Mouse (Mus musculus): Measurements from ENCODE around the gene Zfp385c. TPM values are rescaled to one million over a fixed set of nuclear protein-coding genes. Genes with fewer than 3 reads are reported as not detected.
A peak's percentile ranks its signal among the peaks of the same experiment; 100 is the strongest.
"Not testable (repeated sequence)": the region's sequence is repeated elsewhere in the genome, so short reads cannot be mapped to it uniquely, and the experiment has no call there.

Gene Zfp385c
- polyA plus RNA-seq, 1 experiment = 0.55 TPM

- peaks cover 11% of the 10 kb centered on the region for H3K4me1 ChIP-seq (replicated peaks; ENCODE audit: control insufficient read depth, insufficient read depth, low read length)
- TF ChIP-seq CTCF (IDR thresholded peaks at IDR 0.05; ENCODE audit: borderline replicate concordance, control insufficient read depth, extremely low read depth, insufficient read depth, low read length, poor library complexity) (no peak), POLR2A (IDR thresholded peaks at IDR 0.05; ENCODE audit: control insufficient read depth, extremely low read depth, insufficient read depth, low read length, poor library complexity) (peak; percentile 34; the same call in 1 of the 2 replicates)
- DNase-seq = peak; percentile 80
- H3K27me3 ChIP-seq (ENCODE audit: control insufficient read depth, insufficient read depth, low read length) = no peaks in the 10 kb centered on the region
- under 1% methylated on average over 36 of the region's 36 CpGs for WGBS
- peak within 1 kb of the TSS; percentile 78 for H3K27ac ChIP-seq (ENCODE audit: control insufficient read depth, insufficient read depth, low read length)
- peak within 1 kb of the TSS; percentile 62 for H3K4me3 ChIP-seq (ENCODE audit: control insufficient read depth, insufficient read depth, low read length)
- no peaks in the 10 kb centered on the region for H3K36me3 ChIP-seq (ENCODE audit: control insufficient read depth, insufficient read depth, low read length)
These were observed 73.3 kb downstream of the Zfp385c start, which contains the start of gene Nkiras2 for GRCm38 (mm10) chr11:100618761-100619484. Gene Nkiras2 (plus strand): TSS chr11:100619244.

GRCm38 (mm10) chr11:100617480-100617879, 74.8 kb downstream of the Zfp385c start:
- peaks cover 8% of the 10 kb centered on the region for H3K4me1 ChIP-seq (replicated peaks; ENCODE audit: control insufficient read depth, insufficient read depth, low read length)
- H3K36me3 ChIP-seq (ENCODE audit: control insufficient read depth, insufficient read depth, low read length) = no peaks in the 10 kb centered on the region
- H3K27me3 ChIP-seq (ENCODE audit: control insufficient read depth, insufficient read depth, low read length) = no peaks in the 10 kb centered on the region
- no peak overlapping the region for H3K27ac ChIP-seq (ENCODE audit: control insufficient read depth, insufficient read depth, low read length)
- TF ChIP-seq POLR2A (IDR thresholded peaks at IDR 0.05; ENCODE audit: control insufficient read depth, extremely low read depth, insufficient read depth, low read length, poor library complexity) = no peak
- no peak for TF ChIP-seq CTCF (IDR thresholded peaks at IDR 0.05; ENCODE audit: borderline replicate concordance, control insufficient read depth, extremely low read depth, insufficient read depth, low read length, poor library complexity)
- no peak overlapping the region for H3K4me3 ChIP-seq (ENCODE audit: control insufficient read depth, insufficient read depth, low read length)
- DNase-seq = no peak
- 92% methylated on average over 4 of the region's 4 CpGs for WGBS

GRCm38 (mm10) chr11:100616836-100617235, 75.4 kb downstream of the Zfp385c start:
- H3K27ac ChIP-seq (ENCODE audit: control insufficient read depth, insufficient read depth, low read length); H3K36me3 ChIP-seq (ENCODE audit: control insufficient read depth, insufficient read depth, low read length); H3K4me1 ChIP-seq (replicated peaks; ENCODE audit: control insufficient read depth, insufficient read depth, low read length); DNase-seq; H3K27me3 ChIP-seq (ENCODE audit: control insufficient read depth, insufficient read depth, low read length); H3K4me3 ChIP-seq (ENCODE audit: control insufficient read depth, insufficient read depth, low read length): not testable (repeated sequence)
- WGBS = 97% methylated on average over 7 of the region's 7 CpGs

GRCm38 (mm10) chr11:100616332-100616731, 75.9 kb downstream of the Zfp385c start:
- Histone ChIP-seq H3K36me3 (ENCODE audit: control insufficient read depth, insufficient read depth, low read length) (no peaks in the 10 kb centered on the region), H3K27me3 (ENCODE audit: control insufficient read depth, insufficient read depth, low read length) (no peaks in the 10 kb centered on the region), H3K4me1 (replicated peaks; ENCODE audit: control insufficient read depth, insufficient read depth, low read length) (peaks cover 8% of the 10 kb centered on the region), H3K27ac (ENCODE audit: control insufficient read depth, insufficient read depth, low read length) (no peak overlapping the region), H3K4me3 (ENCODE audit: control insufficient read depth, insufficient read depth, low read length) (no peak overlapping the region)
- no peak for DNase-seq
- 93% methylated on average over 5 of the region's 5 CpGs for WGBS
- no peak for TF ChIP-seq POLR2A (IDR thresholded peaks at IDR 0.05; ENCODE audit: control insufficient read depth, extremely low read depth, insufficient read depth, low read length, poor library complexity)
- TF ChIP-seq CTCF (IDR thresholded peaks at IDR 0.05; ENCODE audit: borderline replicate concordance, control insufficient read depth, extremely low read depth, insufficient read depth, low read length, poor library complexity) = no peak

- no peaks in the 10 kb centered on the region for H3K27me3 ChIP-seq (ENCODE audit: control insufficient read depth, insufficient read depth, low read length)
- TF ChIP-seq POLR2A (IDR thresholded peaks at IDR 0.05; ENCODE audit: control insufficient read depth, extremely low read depth, insufficient read depth, low read length, poor library complexity) (no peak), CTCF (IDR thresholded peaks at IDR 0.05; ENCODE audit: borderline replicate concordance, control insufficient read depth, extremely low read depth, insufficient read depth, low read length, poor library complexity) (no peak)
- H3K27ac ChIP-seq (ENCODE audit: control insufficient read depth, insufficient read depth, low read length) = no peak overlapping the region
- H3K36me3 ChIP-seq (ENCODE audit: control insufficient read depth, insufficient read depth, low read length) = 0 out of 2 replicates have a peak, but pooled peaks cover 2% of the 10 kb centered on the region
- DNase-seq = no peak
- peaks cover 5% of the 10 kb centered on the region for H3K4me1 ChIP-seq (replicated peaks; ENCODE audit: control insufficient read depth, insufficient read depth, low read length)
- H3K4me3 ChIP-seq (ENCODE audit: control insufficient read depth, insufficient read depth, low read length) = no peak overlapping the region
- 88% methylated on average over 3 of the region's 3 CpGs for WGBS
These were observed 79.0 kb downstream of the Zfp385c start for GRCm38 (mm10) chr11:100613241-100613640.

GRCm38 (mm10) chr11:100611627-100612026, 80.6 kb downstream of the Zfp385c start:
- Histone ChIP-seq H3K36me3 (ENCODE audit: control insufficient read depth, insufficient read depth, low read length) (0 out of 2 replicates have a peak, but pooled peaks cover 3% of the 10 kb centered on the region), H3K27ac (ENCODE audit: control insufficient read depth, insufficient read depth, low read length) (no peak overlapping the region), H3K27me3 (ENCODE audit: control insufficient read depth, insufficient read depth, low read length) (no peaks in the 10 kb centered on the region), H3K4me1 (replicated peaks; ENCODE audit: control insufficient read depth, insufficient read depth, low read length) (peaks cover 2% of the 10 kb centered on the region), H3K4me3 (ENCODE audit: control insufficient read depth, insufficient read depth, low read length) (no peak overlapping the region)
- whole genome bisulfite sequencing = 94% methylated on average over 6 of the region's 6 CpGs
- no peak for DNase-seq
- TF ChIP-seq CTCF (IDR thresholded peaks at IDR 0.05; ENCODE audit: borderline replicate concordance, control insufficient read depth, extremely low read depth, insufficient read depth, low read length, poor library complexity) = no peak
- TF ChIP-seq POLR2A (IDR thresholded peaks at IDR 0.05; ENCODE audit: control insufficient read depth, extremely low read depth, insufficient read depth, low read length, poor library complexity) = no peak
